In the genomic region with DNA sequence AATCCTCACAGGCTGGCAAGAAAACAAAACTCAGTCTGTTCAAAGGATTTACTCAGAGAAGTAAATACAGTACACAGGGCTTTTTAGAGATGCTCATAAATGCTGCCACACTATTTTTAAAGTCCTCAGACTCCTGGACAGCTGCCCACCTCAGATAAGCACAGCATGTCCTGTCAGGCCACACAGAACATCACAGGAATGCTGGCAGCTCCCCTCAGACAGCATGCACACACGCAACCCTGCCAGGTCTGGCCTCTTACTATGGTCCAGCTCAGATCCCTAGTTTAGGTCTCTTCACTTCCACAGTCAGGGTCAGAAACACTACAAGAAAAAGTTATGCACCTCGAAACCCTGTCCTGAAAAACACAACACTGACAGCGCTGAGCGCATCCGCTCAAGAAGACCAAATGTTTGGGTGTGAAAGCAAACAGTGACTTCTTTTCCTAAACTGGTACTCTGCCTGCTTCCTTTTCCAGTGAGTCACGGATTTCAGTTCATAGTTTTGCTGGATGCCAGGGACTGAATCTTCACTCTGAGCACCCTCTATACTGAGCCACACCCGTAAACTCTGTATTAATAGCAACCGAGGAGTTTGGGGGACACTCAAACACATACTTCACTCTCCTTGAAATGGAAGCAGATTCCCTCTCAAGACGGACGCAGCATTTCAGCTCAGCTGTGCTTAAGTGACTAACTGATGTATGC, we compare ENCODE assay signal across 7 mouse cellular contexts.
DNase-seq lines count a peak whose midpoint lies in the region; ATAC-seq and TF ChIP-seq lines count a peak whose summit lies in the region.

No protein-coding gene starts in this region.

- H3K4me2 ChIP-seq in midbrain, embryonic 15.5 days: no peak overlapping the region
- H3K4me2 ChIP-seq in stomach, postnatal 0 days (replicated peaks; ENCODE audit: low read depth): no peak overlapping the region

- H3K9me3 ChIP-seq in midbrain, embryonic 10.5 days (replicated peaks): no peaks in the 10 kb centered on the region; the same call in 1 of the 2 replicates
- no peaks in the 10 kb centered on the region for H3K9me3 ChIP-seq in midbrain, embryonic 15.5 days
- H3K9me3 ChIP-seq in stomach, postnatal 0 days (ENCODE audit: control insufficient read depth, low read length): no peaks in the 10 kb centered on the region

- no peak overlapping the region for H3K4me3 ChIP-seq in midbrain, embryonic 10.5 days
- H3K4me3 ChIP-seq in midbrain, embryonic 15.5 days: no peak overlapping the region
- no peak overlapping the region for H3K4me3 ChIP-seq in stomach, postnatal 0 days (ENCODE audit: low read depth, low read length)

- no peak for DNase-seq in midbrain, embryonic 10.5 days (ENCODE audit: low spot score)
- DNase-seq in cerebellum, postnatal 25 days: peak; percentile 77 to 84
- DNase-seq in heart, postnatal 10 days: peak; percentile 91 to 93
- no peak for DNase-seq in stomach, postnatal 0 days (ENCODE audit: low spot score)
- no peak for DNase-seq in layer of hippocampus, adult 9-10 months (ENCODE audit: low spot score)
- no peak for DNase-seq in layer of hippocampus, adult 8-10 months (ENCODE audit: low spot score in 2 of 2)

- no peak for TF ChIP-seq EP300 in stomach, postnatal 0 days (optimal IDR thresholded peaks at IDR 0.05)

- H3K36me3 ChIP-seq in midbrain, embryonic 10.5 days: no peaks in the 10 kb centered on the region
- H3K36me3 ChIP-seq in midbrain, embryonic 15.5 days (replicated peaks): no peaks in the 10 kb centered on the region
- H3K36me3 ChIP-seq in stomach, postnatal 0 days (ENCODE audit: control insufficient read depth, insufficient read depth, low read length): no peaks in the 10 kb centered on the region

- no peaks in the 10 kb centered on the region for H3K27me3 ChIP-seq in midbrain, embryonic 10.5 days (ENCODE audit: low read depth, poor library complexity, severe bottlenecking)
- H3K27me3 ChIP-seq in midbrain, embryonic 15.5 days (replicated peaks): no peaks in the 10 kb centered on the region
- no peaks in the 10 kb centered on the region for H3K27me3 ChIP-seq in stomach, postnatal 0 days (ENCODE audit: control insufficient read depth, insufficient read depth, low read length)

- H3K27ac ChIP-seq in midbrain, embryonic 10.5 days (replicated peaks): 0 out of 2 replicates have a peak overlapping the region, but pooled peaks have one; percentile 4
- H3K27ac ChIP-seq in midbrain, embryonic 15.5 days: no peak overlapping the region
- H3K27ac ChIP-seq in stomach, postnatal 0 days (replicated peaks): peak overlapping the region; percentile 63

- H3K4me1 ChIP-seq in midbrain, embryonic 10.5 days: peaks cover 8% of the 10 kb centered on the region
- no peaks in the 10 kb centered on the region for H3K4me1 ChIP-seq in midbrain, embryonic 15.5 days
- no peaks in the 10 kb centered on the region for H3K4me1 ChIP-seq in stomach, postnatal 0 days (replicated peaks; ENCODE audit: control insufficient read depth, insufficient read depth)

- H3K9ac ChIP-seq in midbrain, embryonic 15.5 days: no peak overlapping the region
- H3K9ac ChIP-seq in stomach, postnatal 0 days (ENCODE audit: low read length): no peak overlapping the region

- WGBS in midbrain, embryonic 10.5 days: 86% methylated on average over 10 of the region's 10 CpGs
- 85% methylated on average over 10 of the region's 10 CpGs for WGBS in midbrain, embryonic 15.5 days
- 62% methylated on average over 10 of the region's 10 CpGs for WGBS in stomach, postnatal 0 days

- intact Hi-C loops in heart, postnatal 10 days (cut with DNase I): loop anchor here (5.0 kb wide), 1 partner anchor 73 kb away; a partner anchor contains a TSS

- no peak for TF ChIP-seq CTCF in stomach, postnatal 0 days (IDR thresholded peaks at IDR 0.05; ENCODE audit: low read depth)

- ATAC-seq in midbrain, embryonic 15.5 days (replicated peaks): no peak
- no peak for ATAC-seq in stomach, postnatal 0 days (ENCODE audit: low FRiP score, low TSS enrichment)

Comparison
In these comparisons a context has a peak if more than half of its experiments do, and no peak if none do; other contexts are left out.
1. DNase-seq: peak in cerebellum, postnatal 25 days (2 of 2) and heart, postnatal 10 days (2 of 2); none in midbrain, embryonic 10.5 days (single experiment), stomach, postnatal 0 days (single experiment), layer of hippocampus, adult 9-10 months (single experiment) and layer of hippocampus, adult 8-10 months (0 of 2).